Mouse (Mus musculus) embryonic fibroblast, embryonic 13.5 days (primary cell): Measurements from ENCODE around the gene Ncapg2.

Experiments used
- CTCF ChIP-seq: IDR thresholded peaks from 2 replicates; pipeline ENCODE4 v1.5.1; 2011; ENCODE audit warnings: mild to moderate bottlenecking, control low read depth, low read length, moderate library complexity, borderline replicate concordance; ENCODE audit not compliant: insufficient read depth
- POLR2A ChIP-seq: IDR thresholded peaks from 2 replicates; pipeline ENCODE4 v1.6.1; 2011; ENCODE audit warnings: low read depth, mild to moderate bottlenecking, control low read depth, low read length, moderate library complexity

DNA sequence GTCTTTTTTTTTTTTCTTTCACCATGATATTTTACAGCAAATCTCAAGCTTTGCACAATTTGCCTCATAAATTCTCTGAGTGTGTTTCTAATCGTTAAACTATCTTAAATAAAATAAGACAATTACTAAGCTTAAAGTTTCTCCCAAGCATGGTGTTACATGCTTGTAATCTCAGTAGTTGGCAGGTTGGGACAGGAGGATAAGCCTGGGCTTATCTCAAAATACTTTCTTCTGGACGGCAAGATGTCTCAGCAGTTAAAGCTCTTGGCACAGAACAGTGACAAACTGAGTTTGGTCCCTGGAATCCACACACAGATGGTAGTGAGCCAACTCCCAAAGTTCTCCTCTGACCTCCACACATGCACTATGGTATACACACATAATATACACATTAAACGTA lies 69.5 kb downstream of the Ncapg2 start:
- TF ChIP-seq CTCF (no peak), POLR2A (no peak)
